Mouse (Mus musculus) right cerebral cortex, postnatal 10 days (tissue): ENCODE data around the gene Fnbp1.

Experiments
- DNase-seq, 2 experiments: peaks; one replicate each; pipeline ENCODE4 v3.0.0; 2021; ENCODE audit warnings: low spot score in 2 of 2

Fnbp1 gene

DNA sequence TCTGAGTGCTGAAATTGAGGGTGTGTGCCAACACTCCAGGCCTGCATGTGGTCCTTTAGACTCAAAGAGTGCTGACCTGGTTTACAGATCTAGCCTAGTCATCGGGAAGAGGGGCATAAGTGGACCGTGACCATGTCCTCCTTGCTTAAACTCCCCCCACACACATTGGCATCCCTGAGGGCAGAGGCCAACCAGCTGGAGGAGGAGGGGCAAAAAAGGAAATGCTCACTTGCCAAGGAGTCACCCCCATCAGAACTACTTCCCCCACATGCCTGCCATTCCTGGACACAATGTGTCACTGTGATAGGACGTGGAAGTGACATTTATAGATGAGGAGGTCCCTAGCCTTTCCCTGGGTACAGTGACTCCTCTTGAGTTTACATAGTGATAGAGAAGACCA is 116.3 kb downstream of the Fnbp1 start:
- no peak for DNase-seq

DNA sequence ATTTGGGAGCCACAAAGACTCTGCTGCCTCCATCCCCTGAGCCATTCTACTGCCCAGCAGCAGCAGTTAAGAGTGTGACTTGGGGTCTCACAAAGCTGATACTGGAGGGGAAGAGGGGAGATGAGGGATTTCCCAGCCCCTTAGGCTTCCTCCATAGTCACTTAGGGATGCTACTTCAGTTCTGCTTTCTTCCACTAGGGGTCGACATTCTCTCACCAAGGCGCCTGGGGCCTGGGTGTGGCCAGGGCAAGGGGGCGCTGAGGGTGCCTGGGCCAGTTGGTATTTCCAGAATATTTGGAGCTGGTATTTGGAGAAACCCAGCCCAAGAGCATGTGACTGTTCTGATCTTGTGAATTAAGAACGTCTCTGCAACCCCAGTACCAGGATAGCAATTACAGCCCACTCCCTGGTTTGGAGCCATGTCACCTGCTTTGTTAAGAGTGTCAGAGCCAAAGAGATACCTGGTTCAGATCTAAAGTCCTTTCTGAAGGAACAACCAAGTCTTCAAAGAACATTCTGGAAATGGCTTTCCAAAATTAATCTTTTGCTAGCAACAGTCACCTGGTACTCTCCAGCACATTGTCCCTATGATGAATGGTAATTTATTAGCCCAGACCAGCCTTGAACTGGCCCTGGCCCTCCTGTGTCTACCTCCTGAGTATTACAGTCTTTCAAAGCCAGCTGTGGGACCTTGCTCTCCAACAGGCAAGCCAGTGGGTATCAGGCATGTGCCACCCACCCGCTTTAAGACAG is 117.0 kb downstream of the Fnbp1 start:
- peak; percentile 52 to 61 for DNase-seq

DNA sequence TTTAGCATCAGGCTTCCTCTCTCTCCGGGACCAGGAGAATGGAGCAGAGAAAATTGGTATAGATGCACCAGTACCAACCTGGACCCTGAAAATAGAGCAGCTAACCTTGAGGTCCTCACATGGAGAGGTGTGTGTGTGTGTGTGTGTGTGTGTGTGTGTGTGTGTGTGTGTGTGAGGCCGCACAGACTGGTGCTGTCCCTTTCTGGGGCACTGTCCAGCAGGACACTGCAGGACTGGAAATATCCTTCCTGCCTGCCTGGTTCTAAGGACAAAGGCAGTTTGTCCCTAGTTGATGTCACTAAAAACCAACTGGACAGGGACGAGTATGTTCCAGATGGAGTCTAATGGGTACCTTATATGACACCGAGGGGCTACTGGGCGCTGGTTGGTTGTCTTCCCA is 117.9 kb downstream of the Fnbp1 start:
- DNase-seq = no peak

DNA sequence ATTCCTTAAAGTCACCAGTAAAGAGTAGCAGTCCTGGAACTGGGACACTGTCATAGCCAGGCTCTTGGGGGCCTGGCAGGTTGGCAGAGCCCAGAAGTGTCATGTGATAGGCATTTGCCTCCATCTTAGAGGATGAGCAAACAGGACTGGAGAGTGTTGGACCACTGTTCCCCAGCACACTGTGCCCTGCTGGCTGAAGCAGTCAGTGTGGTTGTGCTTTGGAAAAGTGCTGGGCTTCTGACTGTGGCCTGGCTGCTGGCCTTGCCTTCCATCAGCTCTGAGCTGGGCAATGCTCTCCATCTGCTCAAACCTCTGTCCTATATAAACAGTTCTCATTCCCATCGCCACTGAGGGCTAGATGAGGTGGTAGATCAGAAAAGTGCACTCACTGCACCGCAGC is 121.6 kb downstream of the Fnbp1 start:
- DNase-seq = no peak

DNA sequence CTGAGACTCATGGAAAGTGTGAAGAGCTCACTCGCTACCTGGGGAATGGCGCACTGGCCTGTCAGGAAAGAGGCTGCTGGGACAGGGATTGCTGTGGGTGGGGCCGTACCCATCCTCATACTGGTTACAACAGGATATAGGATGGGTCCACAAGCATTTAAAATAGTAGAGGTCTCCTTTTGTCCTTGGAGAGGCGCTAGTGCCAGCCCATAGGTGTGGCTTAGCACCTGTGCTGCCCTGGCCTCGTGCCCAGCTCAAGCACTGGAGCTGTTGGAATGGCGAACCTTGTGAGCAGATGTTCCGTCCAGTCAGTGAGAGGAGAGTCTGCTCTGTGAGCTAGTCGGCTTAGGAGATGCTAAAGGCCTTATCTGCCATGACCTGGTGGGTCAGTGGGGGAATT is 122.8 kb downstream of the Fnbp1 start:
- no peak for DNase-seq

DNA sequence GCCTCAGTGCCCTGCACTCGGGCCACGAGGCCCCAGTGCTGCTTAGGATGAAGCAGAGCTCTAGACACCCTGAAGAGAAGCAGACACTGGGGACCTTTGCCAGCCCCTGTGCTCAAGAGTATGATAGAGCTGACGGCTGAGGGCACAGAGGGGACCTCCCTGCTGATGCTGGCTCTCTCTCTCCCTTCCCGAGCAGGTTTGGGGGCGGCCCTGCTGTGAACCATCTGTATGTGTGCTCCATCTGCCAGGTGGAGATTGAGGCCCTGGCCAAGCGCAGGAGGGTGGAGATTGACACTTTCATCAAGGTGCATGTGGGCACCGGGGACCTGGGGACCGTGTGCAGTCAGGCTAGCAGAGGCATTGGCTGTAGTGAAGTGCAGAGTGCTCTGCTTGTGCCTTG is 123.3 kb downstream of the Fnbp1 start:
- no peak for DNase-seq

DNA sequence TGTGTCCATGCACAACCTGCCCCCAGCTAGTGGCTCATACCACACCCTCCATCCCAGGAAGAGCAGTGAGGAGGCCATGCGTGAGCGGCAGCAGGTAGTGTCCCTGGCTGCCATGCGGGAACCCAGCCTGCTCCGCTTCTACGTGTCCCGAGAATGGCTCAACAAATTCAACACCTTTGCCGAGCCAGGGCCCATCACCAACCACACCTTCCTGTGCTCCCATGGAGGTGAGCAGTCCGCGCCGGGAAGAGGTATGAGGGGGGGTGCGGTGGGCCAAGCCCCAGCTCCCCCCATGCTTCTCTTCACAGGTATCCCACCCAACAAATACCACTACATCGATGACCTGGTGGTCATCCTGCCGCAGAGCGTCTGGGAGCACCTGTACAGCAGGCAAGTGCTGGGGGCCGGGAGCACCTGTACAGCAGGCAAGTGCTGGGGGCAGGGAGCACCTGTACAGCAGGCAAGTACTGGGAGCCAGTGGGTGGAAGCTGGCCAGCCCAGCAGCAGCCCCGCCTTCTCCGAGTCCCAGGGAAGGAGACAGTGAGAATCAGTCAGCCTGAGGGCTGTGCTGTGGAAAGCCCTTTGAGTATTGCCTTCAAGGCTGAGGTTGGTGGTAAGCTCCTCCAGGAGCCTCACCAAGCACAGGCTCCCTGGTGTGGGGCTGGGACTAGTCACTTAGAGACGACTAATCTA is 124.0 kb downstream of the Fnbp1 start:
- no peak for DNase-seq

DNA sequence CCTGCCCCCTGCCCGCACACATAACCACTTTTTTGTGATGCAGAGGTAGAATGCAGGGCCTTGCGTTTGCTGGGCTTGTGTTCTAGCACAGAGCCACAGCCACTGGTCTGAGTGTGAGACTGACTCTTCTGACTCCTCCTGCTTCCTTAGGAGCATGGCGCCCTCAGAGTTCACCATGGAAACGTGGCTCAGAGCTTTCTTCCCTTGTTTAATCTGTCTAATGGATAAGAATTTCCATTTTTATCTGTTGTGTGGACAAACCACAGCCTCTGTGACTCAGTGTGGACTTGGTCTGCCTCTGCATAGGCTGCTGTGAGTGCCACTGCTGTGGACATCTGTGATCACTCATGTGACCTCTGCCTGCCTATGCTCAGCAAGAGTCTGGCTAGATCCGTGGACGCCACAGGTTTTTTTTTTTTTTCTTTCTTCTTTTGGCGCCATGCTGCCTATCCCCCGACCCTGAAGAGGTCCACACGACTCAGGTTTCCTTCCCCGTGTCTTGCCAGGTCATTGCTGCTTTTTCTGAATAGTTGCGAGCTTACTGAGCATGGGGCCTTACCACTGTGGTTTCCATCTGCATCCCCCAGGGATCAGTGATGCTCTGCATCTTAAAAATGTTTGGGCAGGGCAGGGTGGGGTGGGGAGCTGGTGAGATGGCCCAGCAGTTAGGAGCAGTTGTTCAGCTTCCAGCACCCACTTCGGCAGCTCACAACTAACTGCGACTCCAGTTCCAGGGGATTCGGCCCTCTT is 128.3 kb downstream of the Fnbp1 start:
- DNase-seq = no peak

DNA sequence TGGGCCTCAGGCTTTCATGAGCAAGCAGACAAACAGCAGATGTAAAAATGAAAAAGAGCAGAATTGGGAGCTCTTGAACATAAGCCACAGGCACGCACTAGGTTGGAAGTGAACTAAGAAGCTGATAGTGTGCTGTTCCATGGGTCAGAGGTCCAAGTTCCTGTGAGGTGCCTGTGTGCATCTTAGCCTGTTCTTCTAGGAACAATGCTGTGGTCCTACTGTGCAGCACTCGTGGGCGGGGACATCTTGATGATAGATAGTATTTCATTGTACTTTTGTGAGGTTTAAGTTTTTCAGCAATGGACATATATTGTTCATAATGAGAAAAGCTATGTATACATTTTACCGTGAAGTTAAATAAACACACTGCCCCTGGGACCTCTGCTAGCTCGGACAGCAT is 134.6 kb downstream of the Fnbp1 start:
- no peak for DNase-seq

DNA sequence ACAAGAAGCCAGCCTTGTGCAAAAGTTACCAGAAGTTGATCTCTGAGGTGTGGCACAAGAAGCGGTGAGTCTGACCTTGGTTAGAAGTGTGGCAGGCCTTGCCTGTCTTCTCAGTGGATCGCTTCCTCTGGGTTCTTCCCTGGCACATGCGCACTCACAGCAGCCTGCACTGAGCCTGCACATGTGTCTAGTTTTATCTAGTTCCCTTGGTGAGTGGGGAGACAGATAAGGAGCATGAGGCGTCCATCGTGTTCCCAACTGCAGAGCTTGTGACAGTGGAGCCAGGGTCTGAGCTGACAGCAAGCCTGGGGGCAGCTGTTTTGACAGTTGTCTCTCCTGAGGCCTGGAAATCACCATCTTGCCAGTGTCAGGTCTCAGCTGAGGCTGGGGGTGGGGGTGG is 135.4 kb downstream of the Fnbp1 start:
- DNase-seq = no peak

DNA sequence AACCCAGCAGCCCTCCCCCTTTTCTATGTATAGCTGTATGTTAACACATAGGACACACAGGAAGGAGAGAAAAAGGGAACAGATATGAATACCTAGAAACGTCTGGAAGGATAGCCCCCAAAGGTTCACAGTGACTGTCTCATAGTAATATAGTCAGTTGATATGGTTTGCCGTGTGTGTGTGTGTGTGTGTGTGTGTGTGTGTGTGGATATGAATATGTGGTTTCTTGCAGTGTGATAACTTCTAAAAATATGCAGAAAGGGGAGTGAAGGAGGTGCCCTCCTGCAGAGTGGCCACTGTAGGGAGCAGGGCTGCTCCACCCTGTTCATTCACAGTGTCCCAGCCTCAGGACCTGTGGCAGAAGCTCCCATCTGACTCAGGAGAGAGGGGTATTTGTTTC is 136.4 kb downstream of the Fnbp1 start:
- no peak for DNase-seq

DNA sequence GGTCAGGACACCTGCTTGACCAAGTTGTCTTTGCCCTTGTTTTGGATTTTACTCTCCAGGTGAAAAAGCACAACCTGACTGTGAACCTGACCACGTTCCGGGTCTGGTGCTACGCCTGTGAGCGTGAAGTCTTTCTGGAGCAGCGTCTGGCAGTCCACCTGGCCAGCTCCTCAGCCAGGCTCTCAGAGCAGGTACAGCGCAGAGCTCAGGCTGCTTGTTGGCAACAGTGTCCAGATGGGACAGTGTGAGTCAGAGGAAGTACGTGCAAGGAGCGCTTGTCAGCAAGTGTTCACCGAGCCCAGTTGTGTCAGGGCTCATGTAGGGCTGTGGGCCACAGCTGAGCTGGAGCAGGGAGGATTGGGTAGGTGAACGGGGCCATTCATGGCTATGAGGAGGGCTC is 139.0 kb downstream of the Fnbp1 start:
- no peak for DNase-seq

DNA sequence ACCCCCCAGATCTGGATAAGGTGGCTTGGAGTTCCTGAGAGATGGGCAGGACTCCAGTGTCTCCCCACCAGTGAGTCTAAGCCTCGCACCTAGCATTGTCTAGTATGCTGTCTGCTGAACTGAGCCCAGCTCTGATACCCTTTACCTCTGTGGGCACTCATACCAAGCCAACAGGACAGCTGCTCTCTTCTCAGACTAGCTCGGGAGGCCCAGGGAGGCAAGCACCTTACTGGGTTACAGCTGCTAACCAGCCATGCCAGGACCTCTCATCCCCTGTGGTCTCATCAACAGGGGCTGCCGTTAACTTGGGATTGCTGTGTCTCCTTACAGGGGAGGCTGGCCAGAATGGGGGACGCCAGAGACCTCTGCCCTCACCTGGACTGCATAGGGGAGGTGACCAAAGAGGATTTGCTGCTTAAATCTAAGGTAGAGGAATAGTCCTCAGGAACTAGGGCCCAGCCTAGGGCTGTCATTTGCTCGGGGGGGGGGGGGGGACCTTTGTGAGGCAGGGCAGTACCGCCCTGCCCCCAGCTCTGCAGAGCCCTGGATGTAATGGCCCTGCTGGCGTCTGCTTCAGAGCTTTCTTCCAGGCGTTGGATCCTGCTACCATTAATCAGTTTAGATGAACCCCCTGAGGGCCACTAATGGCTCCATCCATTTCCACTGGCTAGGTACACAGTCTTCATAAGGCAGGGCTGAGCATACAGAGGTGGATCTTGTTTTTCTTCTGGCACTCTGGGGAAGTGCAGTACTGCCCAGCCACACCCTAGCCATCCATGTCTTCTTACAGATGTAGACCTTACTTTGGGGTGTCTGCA is 143.2 kb downstream of the Fnbp1 start:
- DNase-seq = no peak

DNA sequence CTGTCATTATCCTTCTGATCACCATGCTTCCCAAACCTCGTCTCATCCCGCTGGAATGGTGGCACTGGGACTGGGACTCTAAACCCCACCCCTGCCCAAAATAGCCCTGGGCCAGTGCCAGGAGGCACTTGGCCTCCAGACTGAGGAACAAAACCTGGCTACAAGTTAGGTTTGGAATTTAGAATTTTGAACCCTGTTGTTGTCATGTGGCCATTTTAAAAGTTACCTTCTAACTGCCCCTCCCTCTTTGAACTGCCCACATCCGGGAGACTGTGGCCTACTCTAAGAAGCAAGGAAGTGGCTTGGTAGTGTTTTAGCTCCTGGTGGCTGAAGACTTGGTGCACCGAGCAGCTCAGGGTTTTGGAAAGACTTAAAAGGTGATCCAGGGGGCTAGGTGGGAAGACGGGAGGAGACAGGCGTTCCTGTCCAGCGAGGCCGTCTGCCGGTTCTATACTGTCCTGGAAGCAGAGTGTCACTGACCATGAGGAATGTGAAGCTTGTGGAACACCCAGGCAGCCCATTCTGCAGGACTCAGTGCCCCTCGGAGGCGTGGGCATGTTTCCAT is 146.3 kb downstream of the Fnbp1 start:
- no peak for DNase-seq

DNA sequence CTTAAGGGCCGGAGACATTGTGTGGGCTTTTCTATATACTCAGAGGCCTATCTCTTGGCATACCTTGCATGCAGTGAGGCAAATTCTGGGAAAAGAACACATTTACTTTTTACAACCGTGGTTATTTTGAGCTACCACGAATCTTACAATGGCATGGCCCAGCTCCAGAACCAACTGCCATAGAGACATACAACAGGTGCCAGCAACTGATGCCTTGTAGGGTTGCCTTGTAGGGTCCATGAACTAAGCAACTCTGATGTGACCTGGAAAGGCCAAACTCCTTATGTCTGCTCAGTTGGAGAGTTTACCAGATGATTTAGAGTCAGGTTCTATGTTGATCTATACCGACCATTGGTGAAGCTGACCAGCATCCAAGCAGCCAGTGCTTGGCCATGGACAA is 147.0 kb downstream of the Fnbp1 start:
- no peak for DNase-seq

DNA sequence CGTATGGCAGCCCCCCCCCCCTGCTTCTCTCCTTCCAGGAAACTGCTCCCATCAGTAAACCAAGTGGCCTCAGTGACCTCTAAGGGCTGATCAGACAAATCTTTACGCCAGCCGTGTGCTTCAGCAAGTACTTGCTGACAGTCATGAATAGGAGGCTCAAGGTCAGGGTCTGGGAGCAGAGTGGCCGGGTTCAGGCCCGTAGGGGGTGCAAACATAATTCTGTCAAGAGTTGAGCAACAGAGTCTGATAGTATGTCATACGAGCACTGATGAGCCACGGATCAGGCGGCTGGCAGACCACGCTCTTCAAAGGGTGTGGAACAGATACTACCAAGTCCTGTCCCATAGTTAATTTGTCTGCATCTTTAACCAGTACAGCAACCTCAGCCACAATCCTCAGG is 151.6 kb downstream of the Fnbp1 start:
- DNase-seq = no peak

DNA sequence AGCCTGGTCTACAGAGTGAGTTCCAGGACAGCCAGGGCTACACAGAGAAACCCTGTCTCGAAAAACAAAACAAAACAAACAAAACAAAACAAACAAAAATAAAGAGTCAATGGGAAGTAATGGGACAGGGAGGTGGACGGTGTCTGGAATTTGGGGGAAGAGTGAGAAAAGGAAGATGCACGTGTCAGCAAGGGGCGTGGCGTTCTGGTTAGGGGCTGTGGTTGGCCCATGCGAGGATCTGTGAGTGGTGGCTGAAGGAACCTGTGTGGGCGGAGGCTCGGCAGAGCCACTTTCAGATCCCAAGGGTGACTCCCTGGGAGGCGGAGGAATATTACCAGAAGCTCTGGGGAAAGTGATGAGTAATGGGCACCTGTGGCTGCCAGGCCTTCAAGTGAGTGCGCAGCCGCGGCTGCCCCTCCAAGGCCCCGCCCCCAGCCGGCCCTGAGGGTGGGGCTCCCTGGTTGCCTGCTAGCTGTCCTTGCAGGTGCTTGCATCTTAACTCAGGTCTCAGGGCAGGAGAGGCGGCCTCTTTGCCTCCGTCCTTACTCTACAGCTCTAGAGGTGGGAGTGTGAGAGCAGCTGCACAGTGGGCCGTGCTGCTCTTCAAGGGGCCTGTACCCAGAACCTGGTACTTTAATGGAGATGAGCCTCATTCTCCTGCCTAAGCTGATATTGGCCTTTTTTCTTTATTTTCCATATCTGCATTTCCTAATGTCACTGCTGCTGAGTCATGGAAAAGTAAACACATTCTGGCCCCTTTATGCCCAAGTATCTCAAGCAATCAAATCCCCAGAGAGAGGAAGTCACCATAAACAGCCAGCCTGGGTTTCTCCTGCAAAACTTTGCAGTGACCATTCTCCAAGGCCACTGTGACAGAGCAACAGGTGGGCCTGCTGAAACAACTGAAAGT is 156.4 kb downstream of the Fnbp1 start:
- peak in 1 of 2 experiments; percentile 45 for DNase-seq

DNA sequence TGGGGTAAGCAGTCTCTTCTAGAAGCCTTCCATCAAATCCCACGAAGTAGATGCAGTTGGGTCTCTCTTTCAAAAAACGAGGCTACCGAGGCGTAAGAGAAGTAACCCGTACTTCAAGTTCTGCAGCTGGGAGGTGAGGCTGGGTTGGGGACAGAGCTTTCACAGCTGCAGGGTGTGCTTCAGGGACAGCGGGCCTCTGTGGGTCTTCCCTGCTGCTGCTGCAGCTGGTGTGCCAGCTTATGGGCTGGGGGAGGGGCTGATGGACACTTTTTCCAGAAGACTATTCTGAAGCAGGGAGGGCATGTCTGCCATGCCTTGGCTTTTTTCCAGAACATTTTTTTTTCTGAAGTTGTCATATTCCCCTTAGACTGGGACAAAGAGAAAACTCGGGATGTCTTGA is 158.8 kb downstream of the Fnbp1 start:
- DNase-seq = peak; percentile 49 to 59

DNA sequence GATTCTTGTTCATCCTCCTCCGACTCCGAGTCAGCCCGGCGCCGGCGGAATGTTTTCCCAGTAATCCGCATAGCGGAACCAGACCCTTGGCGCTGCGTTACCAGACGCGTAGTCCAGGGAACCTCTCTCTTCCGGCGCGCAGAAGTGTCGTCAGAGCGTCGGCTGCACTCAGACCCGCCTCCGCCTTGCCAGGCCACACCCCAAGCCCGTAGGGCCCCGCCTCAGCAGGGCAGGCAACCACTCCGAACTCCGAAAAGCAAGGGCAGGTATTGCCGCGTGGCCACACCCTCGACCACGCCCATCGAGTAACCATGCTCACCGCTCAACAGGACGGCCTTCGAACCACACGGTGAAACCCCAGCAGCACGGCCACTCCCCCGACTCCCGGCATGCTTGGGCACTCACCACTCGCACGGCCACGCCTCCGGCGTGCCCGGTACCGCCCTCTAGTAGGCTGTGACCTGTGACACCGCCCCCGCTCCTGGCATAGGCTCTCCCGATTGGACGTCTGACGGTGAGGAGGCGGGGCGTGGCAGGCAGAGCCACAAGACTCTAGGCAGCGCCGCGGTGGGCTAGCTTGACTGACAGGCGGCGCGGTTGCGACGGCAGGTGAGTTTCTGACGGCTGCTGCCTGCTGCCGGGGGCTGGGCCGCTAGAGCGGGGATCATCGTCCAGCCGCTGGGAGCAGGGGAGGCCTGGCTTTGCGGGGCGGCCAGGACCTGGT is 159.9 kb downstream of the Fnbp1 start, which contains the start of the genes BC005624 and Usp20:
Gene BC005624 (minus strand): TSS at position 412 of the 724 bp plus-strand sequence.
Gene Usp20 (plus strand): TSS at position 490 of the 724 bp plus-strand sequence.
- peak; percentile 100 for DNase-seq
